Mouse (Mus musculus) hindbrain, postnatal 0 days (tissue): ENCODE measurements at regions not wholly inside any gene's neighbourhood (a gene's known extent, or its start where the extent isn't known, plus 50 kb on each side); places are given as distances from the start of the nearest gene placed in this dataset.

ENCODE experiments used
- ATAC-seq: fragments of 200-750 bp; cut with Nextera tagmentation; 2 replicates; pipeline ENCODE4 v1.8.0; 2017; ENCODE audit warnings: mild to moderate bottlenecking, moderate TSS enrichment, moderate library complexity
- DNase-seq: peaks from one replicate; pipeline ENCODE4 v3.0.0-alpha.2; 2015; ENCODE audit warnings: low spot score
- H3K27ac ChIP-seq: fragments of 300-500 bp; sonication (generic); 2 replicates; pipeline ENCODE4 v1.5.1; 2014; ENCODE audit warnings: mild to moderate bottlenecking
- H3K27me3 ChIP-seq: fragments of 300-500 bp; sonication (generic); 2 replicates; pipeline ENCODE4 v1.6.1; 2014; ENCODE audit warnings: low read length, mixed read lengths; ENCODE audit not compliant: insufficient read depth
- H3K36me3 ChIP-seq: fragments of 300-500 bp; sonication (generic); 2 replicates; pipeline ENCODE4 v1.6.1; 2014; ENCODE audit warnings: low read length, mixed read lengths; ENCODE audit not compliant: insufficient read depth
- H3K4me1 ChIP-seq: fragments of 300-500 bp; sonication (generic); 2 replicates; pipeline ENCODE4 v1.6.1; 2014; ENCODE audit warnings: antibody characterized with exemption, low read length, mixed read lengths; ENCODE audit not compliant: insufficient read depth
- H3K4me2 ChIP-seq: fragments of 300-500 bp; sonication (generic); 2 replicates; pipeline ENCODE4 v1.6.1; 2014; ENCODE audit warnings: low read depth, mild to moderate bottlenecking, low read length, moderate library complexity, mixed read lengths
- H3K4me3 ChIP-seq: fragments of 300-500 bp; sonication (generic); 2 replicates; pipeline ENCODE4 v1.5.1; 2014; ENCODE audit warnings: low read length
- H3K9ac ChIP-seq: fragments of 300-500 bp; sonication (generic); replicated peaks from 2 replicates; pipeline ENCODE4 v1.6.1; 2014; ENCODE audit warnings: mild to moderate bottlenecking, low read length, moderate library complexity, mixed read lengths
- H3K9me3 ChIP-seq: fragments of 300-500 bp; sonication (generic); 2 replicates; pipeline ENCODE4 v1.6.1; 2016; ENCODE audit warnings: low read length, mixed read lengths
- CTCF ChIP-seq: IDR thresholded peaks from 2 replicates; pipeline ENCODE4 v1.5.1; 2016; ENCODE audit warnings: antibody characterized with exemption, control low read depth, low read depth
- WGBS: fragments of 180-500 bp; shearing (Covaris S2); extraction: QIAGEN DNeasy Blood & Tissue Kit; methylation state at CpG from one replicate; pipeline ENCODE4 v1.1.7; 2014; 5-methylcytosine and 5-hydroxymethylcytosine counted together

GRCm38 (mm10) chr3:104284961-104285360 is 64.8 kb upstream of the Magi3 start:
- 96% methylated on average over 2 of the region's 2 CpGs for WGBS
- H3K4me3 ChIP-seq = no peak overlapping the region
- DNase-seq (no peak), ATAC-seq (no peak)
- H3K4me2 ChIP-seq = no peak overlapping the region
- no peaks in the 10 kb centered on the region for H3K9me3 ChIP-seq
- no peaks in the 10 kb centered on the region for H3K36me3 ChIP-seq
- no peaks in the 10 kb centered on the region for H3K4me1 ChIP-seq
- no peak overlapping the region for H3K9ac ChIP-seq
- H3K27ac ChIP-seq = no peak overlapping the region
- H3K27me3 ChIP-seq = no peaks in the 10 kb centered on the region
- TF ChIP-seq CTCF = no peak

GRCm38 (mm10) chr3:104283855-104284254 is 63.7 kb upstream of the Magi3 start:
- Histone ChIP-seq H3K36me3 (no peaks in the 10 kb centered on the region), H3K27me3 (no peaks in the 10 kb centered on the region), H3K9me3 (no peaks in the 10 kb centered on the region), H3K27ac (no peak overlapping the region), H3K4me2 (no peak overlapping the region), H3K4me3 (no peak overlapping the region), H3K4me1 (no peaks in the 10 kb centered on the region), H3K9ac (no peak overlapping the region)
- DNase-seq (no peak), ATAC-seq (no peak)
- 71% methylated on average over 5 of the region's 5 CpGs for WGBS
- no peak for TF ChIP-seq CTCF

GRCm38 (mm10) chr3:104279505-104279904 is 59.3 kb upstream of the Magi3 start:
- Histone ChIP-seq H3K9ac (no peak overlapping the region), H3K36me3 (no peaks in the 10 kb centered on the region), H3K4me1 (no peaks in the 10 kb centered on the region), H3K4me2 (no peak overlapping the region), H3K27me3 (no peaks in the 10 kb centered on the region), H3K4me3 (no peak overlapping the region), H3K27ac (no peak overlapping the region), H3K9me3 (no peaks in the 10 kb centered on the region)
- no peak for ATAC-seq
- no peak for TF ChIP-seq CTCF
- WGBS = 78% methylated on average over 6 of the region's 6 CpGs
- no peak for DNase-seq

GRCm38 (mm10) chr3:104274718-104275302 is 54.6 kb upstream of the Magi3 start:
- no peak overlapping the region for H3K4me3 ChIP-seq
- WGBS = 43% methylated on average over 1 of the region's 1 CpGs
- DNase-seq (no peak), ATAC-seq (no peak)
- H3K27ac ChIP-seq = no peak overlapping the region
- H3K4me2 ChIP-seq = no peak overlapping the region
- H3K36me3 ChIP-seq = no peaks in the 10 kb centered on the region
- no peak for TF ChIP-seq CTCF
- no peaks in the 10 kb centered on the region for H3K9me3 ChIP-seq
- no peaks in the 10 kb centered on the region for H3K4me1 ChIP-seq
- no peak overlapping the region for H3K9ac ChIP-seq
- no peaks in the 10 kb centered on the region for H3K27me3 ChIP-seq

- TF ChIP-seq CTCF = no peak
- Histone ChIP-seq H3K9ac (no peak overlapping the region), H3K4me1 (no peaks in the 10 kb centered on the region), H3K4me2 (no peak overlapping the region), H3K27me3 (no peaks in the 10 kb centered on the region), H3K36me3 (no peaks in the 10 kb centered on the region), H3K4me3 (no peak overlapping the region), H3K27ac (no peak overlapping the region), H3K9me3 (no peaks in the 10 kb centered on the region)
- no peak for DNase-seq
- ATAC-seq = no peak
Measured at GRCm38 (mm10) chr3:104274084-104274483, 53.9 kb upstream of the Magi3 start.
